Mouse (Mus musculus) heart, embryonic 13.5 days (tissue): ENCODE measurements around the gene Supt3. TPM values are rescaled to one million over a fixed set of nuclear protein-coding genes. Genes with fewer than 3 reads are reported as not detected.

Experiments
- ATAC-seq: fragments of 200-750 bp; cut with Nextera tagmentation; 2 replicates; pipeline ENCODE4 v1.8.0; 2017; ENCODE audit warnings: moderate TSS enrichment; ENCODE audit not compliant: insufficient number of reproducible peaks, low FRiP score, low TSS enrichment; ENCODE audit errors: extremely low read depth
- H3K27ac ChIP-seq: fragments of 300-500 bp; sonication (generic); replicated peaks from 2 replicates; pipeline ENCODE4 v1.5.1; 2015; ENCODE audit warnings: moderate library complexity, mild to moderate bottlenecking, inconsistent platforms
- H3K27me3 ChIP-seq: fragments of 300-500 bp; sonication (generic); replicated peaks from 2 replicates; pipeline ENCODE4 v1.6.1; 2015; ENCODE audit warnings: mild to moderate bottlenecking, inconsistent platforms
- H3K36me3 ChIP-seq: fragments of 300-500 bp; sonication (generic); 2 replicates; pipeline ENCODE4 v1.6.1; 2015; ENCODE audit warnings: mild to moderate bottlenecking, inconsistent platforms
- H3K4me1 ChIP-seq: fragments of 300-500 bp; sonication (generic); 2 replicates; pipeline ENCODE4 v1.6.1; 2015; ENCODE audit warnings: inconsistent platforms
- H3K4me2 ChIP-seq: fragments of 300-500 bp; sonication (generic); 2 replicates; pipeline ENCODE4 v1.6.1; 2015; ENCODE audit warnings: inconsistent platforms, mild to moderate bottlenecking, moderate library complexity
- H3K4me3 ChIP-seq: fragments of 300-500 bp; sonication (generic); 2 replicates; pipeline ENCODE4 v1.5.1; 2015; ENCODE audit warnings: moderate library complexity, mild to moderate bottlenecking, inconsistent platforms
- H3K9ac ChIP-seq: fragments of 300-500 bp; sonication (generic); 2 replicates; pipeline ENCODE4 v1.6.1; 2015; ENCODE audit warnings: inconsistent platforms, mild to moderate bottlenecking, moderate library complexity
- H3K9me3 ChIP-seq: fragments of 300-500 bp; sonication (generic); 2 replicates; pipeline ENCODE4 v1.6.1; 2016; ENCODE audit warnings: inconsistent platforms
- WGBS: fragments of 180-500 bp; shearing (Covaris S2); methylation state at CpG from one replicate; pipeline ENCODE4 v1.1.7; 2015; ENCODE audit warnings: mixed read lengths; 5-methylcytosine and 5-hydroxymethylcytosine counted together
- polyA plus RNA-seq: library from polyadenylated mRNA; unstranded; fragments of >200 nt; fragmentation: Nextera tagmentation; extraction: Ambion mirVana; gene quantifications from 2 replicates; pipeline ENCODE4 v1.2.1, GENCODE M21; 2015

Supt3 gene
- polyA plus RNA-seq, 1 experiment from 2014 or later, result 20.5 TPM

DNA sequence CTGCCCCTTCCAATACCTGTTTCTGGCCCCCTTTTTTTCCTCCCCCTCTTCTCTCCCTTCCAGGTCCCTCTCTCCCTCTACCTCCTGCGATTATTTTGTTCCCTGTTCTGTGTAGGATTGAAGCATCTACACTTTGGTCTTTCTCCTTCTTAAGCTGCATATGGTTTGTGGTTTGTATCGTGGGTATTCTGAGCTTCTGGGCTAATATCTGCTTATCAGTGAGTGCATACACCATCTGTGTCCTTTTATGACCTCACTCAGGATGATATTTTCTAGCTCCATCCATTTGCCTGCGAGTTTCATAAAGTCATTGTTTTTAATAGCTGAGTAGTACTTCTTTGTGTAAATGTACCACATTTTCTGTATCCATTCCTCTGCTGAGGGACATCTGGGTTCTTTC, 52.6 kb downstream of the Supt3 start:
- H3K4me1 ChIP-seq, result peaks cover 12% of the 10 kb centered on the region; the same call in 1 of the 2 replicates
- no peak overlapping the region for H3K4me3 ChIP-seq
- WGBS, result 73% methylated on average over 3 of the region's 3 CpGs
- H3K27ac ChIP-seq, result no peak overlapping the region
- no peaks in the 10 kb centered on the region for H3K9me3 ChIP-seq
- no peak for ATAC-seq
- H3K27me3 ChIP-seq, result no peaks in the 10 kb centered on the region
- no peak overlapping the region for H3K9ac ChIP-seq
- H3K4me2 ChIP-seq, result no peak overlapping the region
- no peaks in the 10 kb centered on the region for H3K36me3 ChIP-seq

DNA sequence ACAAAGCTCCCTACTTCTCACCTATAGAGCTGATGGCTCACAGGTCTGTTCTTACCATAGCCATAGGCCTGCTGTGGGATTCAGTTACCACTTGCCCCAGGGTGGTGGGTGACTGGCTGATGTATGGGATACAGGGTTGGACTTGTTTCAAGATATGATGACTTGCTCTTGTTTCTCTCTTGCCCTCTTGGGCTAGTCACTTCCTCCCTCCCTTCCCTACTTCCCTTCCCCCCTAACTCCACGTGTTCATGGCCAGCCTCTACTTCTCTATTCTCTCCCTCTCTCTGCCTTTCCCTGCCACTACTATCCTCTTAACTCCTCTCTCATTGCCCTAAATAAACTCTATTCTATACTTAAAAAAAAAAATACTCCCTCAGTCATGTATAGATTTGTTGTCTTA, 54.2 kb downstream of the Supt3 start:
- Histone ChIP-seq H3K4me2 (no peak overlapping the region), H3K27ac (no peak overlapping the region), H3K36me3 (no peaks in the 10 kb centered on the region), H3K4me1 (peaks cover 8% of the 10 kb centered on the region; the same call in 1 of the 2 replicates), H3K27me3 (no peaks in the 10 kb centered on the region), H3K4me3 (no peak overlapping the region), H3K9me3 (no peaks in the 10 kb centered on the region), H3K9ac (no peak overlapping the region)
- no peak for ATAC-seq
- 71% methylated on average over 1 of the region's 1 CpGs for WGBS

DNA sequence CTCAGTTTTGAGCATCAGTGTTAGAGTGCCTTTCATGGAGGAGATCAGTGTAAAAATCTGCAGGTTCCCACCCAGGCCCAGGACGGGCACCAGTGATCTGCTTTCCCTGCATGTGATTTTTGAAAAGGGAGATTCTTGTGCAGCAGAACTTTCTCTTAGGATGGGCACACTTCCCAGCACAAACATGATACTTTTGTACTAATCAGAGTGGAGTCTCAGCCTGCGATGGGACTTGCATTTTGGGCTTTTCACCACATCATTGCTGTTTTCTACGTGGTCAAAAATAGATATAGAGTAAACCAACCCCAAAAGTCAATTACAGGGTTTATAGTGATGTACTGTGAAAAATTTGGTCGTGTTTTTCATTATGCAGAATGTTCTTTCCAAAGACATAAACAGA, 65.2 kb downstream of the Supt3 start:
- Histone ChIP-seq H3K27me3 (no peaks in the 10 kb centered on the region), H3K4me3 (no peak overlapping the region), H3K4me1 (peaks cover 3% of the 10 kb centered on the region; the same call in 1 of the 2 replicates), H3K36me3 (no peaks in the 10 kb centered on the region), H3K4me2 (no peak overlapping the region), H3K27ac (no peak overlapping the region), H3K9me3 (no peaks in the 10 kb centered on the region), H3K9ac (no peak overlapping the region)
- WGBS, result 69% methylated on average over 4 of the region's 4 CpGs
- ATAC-seq, result no peak

DNA sequence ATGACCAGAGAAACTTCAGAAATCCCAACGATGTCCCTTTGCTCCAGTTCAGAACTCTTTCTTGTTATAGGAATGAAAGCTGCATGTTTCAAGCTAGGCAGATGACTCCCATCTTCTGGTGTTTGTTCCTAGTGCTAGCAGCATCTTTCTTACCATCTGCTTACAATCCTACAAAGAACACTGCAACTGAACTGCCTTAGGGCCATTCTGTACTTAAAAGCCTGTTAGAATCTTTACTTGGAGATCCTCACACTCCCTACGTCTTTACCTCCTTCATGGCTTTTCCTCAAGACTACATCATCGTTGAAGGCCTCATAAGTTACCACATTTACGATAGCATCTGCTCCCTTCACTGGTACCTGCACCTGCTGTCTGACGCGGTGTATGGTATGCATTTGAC, 86.2 kb downstream of the Supt3 start:
- Histone ChIP-seq H3K4me2 (no peak overlapping the region), H3K4me1 (no peaks in the 10 kb centered on the region), H3K36me3 (no peaks in the 10 kb centered on the region), H3K4me3 (no peak overlapping the region), H3K9ac (no peak overlapping the region), H3K27me3 (no peaks in the 10 kb centered on the region), H3K27ac (no peak overlapping the region), H3K9me3 (no peaks in the 10 kb centered on the region)
- WGBS, result 86% methylated on average over 6 of the region's 6 CpGs
- ATAC-seq, result no peak

DNA sequence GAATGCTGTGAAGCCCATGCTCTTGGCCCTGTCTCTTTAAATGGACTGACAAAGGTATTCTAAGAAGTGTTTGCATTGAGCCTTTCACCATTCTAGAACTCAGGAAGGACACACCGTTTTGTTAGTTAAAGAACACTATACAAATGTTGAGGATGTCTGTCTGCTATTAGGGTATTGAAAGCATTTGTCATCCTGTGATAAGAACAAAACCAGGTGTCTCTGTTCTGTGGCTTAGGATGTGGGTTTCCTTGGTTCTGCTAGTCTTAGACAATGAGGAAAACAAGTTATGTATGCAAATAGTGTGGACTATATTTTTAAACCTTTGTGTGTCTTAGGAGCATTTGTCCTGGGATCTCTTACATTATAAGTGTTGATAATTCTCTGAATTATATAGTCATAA, 116.6 kb downstream of the Supt3 start:
- no peak for ATAC-seq
- 40% methylated on average over 1 of the region's 1 CpGs for WGBS

DNA sequence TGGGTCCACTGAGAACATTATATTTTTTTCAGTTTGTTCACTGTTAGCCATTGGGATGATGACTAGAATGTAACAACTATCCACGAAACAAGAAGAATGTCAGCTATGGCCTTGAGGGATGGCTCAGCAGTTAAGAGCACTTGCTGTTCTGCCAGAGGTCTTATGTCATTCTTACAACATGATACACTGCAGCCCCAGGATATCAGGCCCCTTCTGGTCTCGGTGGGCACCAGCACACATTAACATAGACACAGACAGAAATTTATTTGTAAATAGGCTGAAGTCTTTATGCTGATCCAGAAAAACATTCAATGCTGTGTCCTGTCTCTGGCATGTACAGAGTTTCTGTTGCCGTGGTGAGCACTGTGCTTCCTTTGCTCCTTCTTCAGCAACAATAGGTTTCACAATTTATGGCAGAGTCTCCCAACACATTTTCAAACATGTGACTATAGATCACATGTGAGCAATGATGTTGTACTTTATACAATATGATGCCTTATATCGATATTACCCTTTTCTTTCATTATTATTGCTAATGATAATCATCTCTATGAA, 166.7 kb downstream of the Supt3 start:
- no peak overlapping the region for H3K4me2 ChIP-seq
- H3K9me3 ChIP-seq, result no peaks in the 10 kb centered on the region
- no peak overlapping the region for H3K4me3 ChIP-seq
- no peak overlapping the region for H3K27ac ChIP-seq
- no peaks in the 10 kb centered on the region for H3K36me3 ChIP-seq
- ATAC-seq, result no peak
- H3K27me3 ChIP-seq, result no peaks in the 10 kb centered on the region
- H3K4me1 ChIP-seq, result peaks cover 12% of the 10 kb centered on the region
- 67% methylated on average over 4 of the region's 4 CpGs for WGBS
- H3K9ac ChIP-seq, result no peak overlapping the region

More for the DNA sequence above, 116.6 kb downstream of the Supt3 start:
- Histone ChIP-seq H3K27ac (no peak overlapping the region), H3K36me3 (no peaks in the 10 kb centered on the region), H3K9ac (no peak overlapping the region), H3K4me1 (no peaks in the 10 kb centered on the region), H3K4me3 (no peak overlapping the region), H3K4me2 (no peak overlapping the region), H3K27me3 (no peaks in the 10 kb centered on the region), H3K9me3 (no peaks in the 10 kb centered on the region)

DNA sequence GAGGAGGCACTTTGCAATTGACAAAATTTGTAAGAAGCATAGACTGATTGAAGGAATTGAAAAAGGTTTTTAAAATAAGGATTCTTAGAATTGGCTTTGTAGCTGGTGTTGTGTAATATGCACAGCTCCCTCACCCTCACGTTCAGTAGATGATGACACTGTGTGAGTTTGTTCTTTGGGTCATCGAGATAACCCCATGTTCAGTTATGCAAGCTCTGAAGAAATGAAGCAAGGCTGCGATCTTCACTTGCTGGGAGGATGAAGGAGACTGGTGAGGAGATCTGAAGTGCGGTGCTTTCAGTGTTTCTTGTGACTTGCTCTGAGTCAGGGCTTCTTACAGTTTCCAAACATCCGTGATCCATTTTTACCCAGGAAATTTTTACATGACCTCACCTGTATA, 168.4 kb downstream of the Supt3 start:
- Histone ChIP-seq H3K4me3 (no peak overlapping the region), H3K9ac (no peak overlapping the region), H3K27me3 (no peaks in the 10 kb centered on the region), H3K4me1 (peaks cover 12% of the 10 kb centered on the region), H3K9me3 (no peaks in the 10 kb centered on the region), H3K27ac (no peak overlapping the region), H3K4me2 (no peak overlapping the region), H3K36me3 (no peaks in the 10 kb centered on the region)
- WGBS, result 79% methylated on average over 5 of the region's 5 CpGs
- ATAC-seq, result no peak

DNA sequence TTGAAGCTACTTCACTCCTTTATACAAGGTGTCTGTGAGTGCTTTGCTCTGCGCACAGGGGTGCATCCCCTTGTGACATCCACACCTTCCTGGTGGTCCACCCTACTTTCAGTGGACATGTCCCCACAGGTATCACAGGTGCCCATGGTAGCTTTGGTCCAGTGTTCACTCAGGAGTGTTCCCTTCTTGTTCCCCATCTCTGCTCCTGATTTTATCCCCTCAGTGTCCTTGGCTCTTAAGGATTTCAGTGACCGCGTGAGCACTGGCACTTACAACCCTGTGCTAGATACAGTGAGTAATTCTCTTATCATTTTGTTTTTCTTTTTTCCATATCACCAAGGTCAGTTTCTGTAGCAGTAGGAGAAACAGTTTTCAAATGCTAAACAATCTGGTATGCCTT, 171.4 kb downstream of the Supt3 start:
- Histone ChIP-seq H3K4me2 (no peak overlapping the region), H3K27ac (no peak overlapping the region), H3K4me1 (peaks cover 12% of the 10 kb centered on the region), H3K27me3 (no peaks in the 10 kb centered on the region), H3K9me3 (no peaks in the 10 kb centered on the region), H3K4me3 (no peak overlapping the region), H3K9ac (no peak overlapping the region), H3K36me3 (no peaks in the 10 kb centered on the region)
- WGBS, result 68% methylated on average over 3 of the region's 3 CpGs
- no peak for ATAC-seq

DNA sequence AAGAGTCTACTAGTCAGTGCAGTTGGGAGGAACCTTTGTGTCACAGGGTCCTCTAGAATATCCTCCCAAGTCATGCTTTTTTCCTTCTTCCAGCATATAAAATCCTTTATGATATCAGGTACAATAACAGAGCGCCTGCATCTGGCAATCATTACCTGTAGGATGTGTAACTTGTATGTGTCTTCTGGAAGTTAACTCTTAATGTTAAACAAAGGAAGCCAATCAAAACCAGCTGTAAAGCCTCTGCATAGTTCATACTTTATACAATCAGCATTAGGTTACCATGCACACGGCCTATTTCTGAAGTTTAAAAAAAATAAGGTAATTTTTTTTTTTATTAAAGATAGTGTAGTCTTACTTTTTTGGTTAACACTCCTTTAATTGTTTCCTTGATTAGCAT, 179.7 kb downstream of the Supt3 start:
- Histone ChIP-seq H3K27me3 (no peaks in the 10 kb centered on the region), H3K36me3 (0 out of 2 replicates have a peak, but pooled peaks cover 2% of the 10 kb centered on the region), H3K4me1 (no peaks in the 10 kb centered on the region), H3K27ac (no peak overlapping the region), H3K4me2 (no peak overlapping the region), H3K4me3 (no peak overlapping the region), H3K9ac (no peak overlapping the region), H3K9me3 (no peaks in the 10 kb centered on the region)
- WGBS, result 82% methylated on average over 2 of the region's 2 CpGs
- ATAC-seq, result no peak

DNA sequence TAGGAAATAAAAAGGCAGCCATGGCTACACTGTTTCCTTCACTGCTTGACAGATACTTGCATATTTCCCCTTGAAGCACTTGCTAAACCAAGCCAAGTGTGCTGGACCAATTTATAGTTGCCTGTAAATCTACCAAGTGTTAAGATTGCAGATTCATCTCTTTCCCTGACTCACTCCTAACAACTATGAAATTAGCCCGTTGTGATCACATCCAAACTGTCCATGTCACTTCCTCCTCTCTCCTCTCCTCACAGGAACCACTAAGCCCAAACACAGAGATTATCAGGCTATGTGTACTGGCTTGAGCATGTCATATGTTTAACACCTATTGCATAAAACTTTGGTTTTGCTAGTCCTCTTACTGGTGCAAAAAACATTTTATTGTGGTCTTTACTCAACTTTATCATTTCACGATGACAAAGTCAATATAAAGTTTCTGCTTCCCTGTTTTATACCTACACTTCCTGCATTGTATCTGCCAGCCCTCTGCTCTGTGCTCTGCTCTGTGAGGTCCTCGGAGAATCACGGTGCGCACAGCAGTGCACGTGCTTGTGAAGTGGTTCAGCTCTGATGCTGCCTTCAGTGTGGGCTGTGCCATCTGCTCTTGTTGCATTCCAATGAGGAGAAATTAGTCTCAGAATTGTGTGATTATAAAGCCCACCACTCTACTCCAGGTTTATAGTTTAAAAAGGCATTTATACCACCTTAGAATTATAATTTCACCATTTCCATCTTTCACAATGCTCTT, 186.3 kb downstream of the Supt3 start:
- ATAC-seq, result no peak
- 74% methylated on average over 6 of the region's 6 CpGs for WGBS
- H3K9ac ChIP-seq, result no peak overlapping the region
- no peak overlapping the region for H3K4me2 ChIP-seq
- no peak overlapping the region for H3K4me3 ChIP-seq
- H3K36me3 ChIP-seq, result 0 out of 2 replicates have a peak, but pooled peaks cover 2% of the 10 kb centered on the region
- no peak overlapping the region for H3K27ac ChIP-seq
- H3K9me3 ChIP-seq, result no peaks in the 10 kb centered on the region
- peaks cover 7% of the 10 kb centered on the region for H3K4me1 ChIP-seq
- H3K27me3 ChIP-seq, result no peaks in the 10 kb centered on the region

DNA sequence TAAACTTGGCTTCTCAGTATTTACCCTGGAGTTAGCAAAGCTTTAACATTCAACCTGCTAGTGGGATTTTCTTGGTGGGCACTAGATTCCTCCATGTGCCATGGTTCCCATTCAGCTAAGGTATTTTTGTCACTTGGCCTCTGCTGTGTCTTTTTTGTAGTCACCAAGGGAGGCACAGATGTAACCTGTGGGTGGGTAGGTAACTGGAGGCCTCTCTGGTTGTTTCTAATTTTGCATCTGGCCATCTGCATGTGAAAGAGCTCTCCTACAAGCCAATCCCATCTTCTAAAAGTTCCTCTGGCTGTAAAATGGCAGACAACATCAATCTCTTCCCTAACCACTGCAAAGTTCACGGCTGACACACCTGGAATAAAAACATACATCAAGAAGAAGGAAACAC, 190.2 kb downstream of the Supt3 start:
- Histone ChIP-seq H3K4me2 (no peak overlapping the region), H3K4me3 (no peak overlapping the region), H3K27me3 (no peaks in the 10 kb centered on the region), H3K4me1 (peaks cover 17% of the 10 kb centered on the region), H3K36me3 (no peaks in the 10 kb centered on the region), H3K9ac (no peak overlapping the region), H3K9me3 (no peaks in the 10 kb centered on the region), H3K27ac (no peak overlapping the region)
- WGBS, result 78% methylated on average over 1 of the region's 1 CpGs
- no peak for ATAC-seq

DNA sequence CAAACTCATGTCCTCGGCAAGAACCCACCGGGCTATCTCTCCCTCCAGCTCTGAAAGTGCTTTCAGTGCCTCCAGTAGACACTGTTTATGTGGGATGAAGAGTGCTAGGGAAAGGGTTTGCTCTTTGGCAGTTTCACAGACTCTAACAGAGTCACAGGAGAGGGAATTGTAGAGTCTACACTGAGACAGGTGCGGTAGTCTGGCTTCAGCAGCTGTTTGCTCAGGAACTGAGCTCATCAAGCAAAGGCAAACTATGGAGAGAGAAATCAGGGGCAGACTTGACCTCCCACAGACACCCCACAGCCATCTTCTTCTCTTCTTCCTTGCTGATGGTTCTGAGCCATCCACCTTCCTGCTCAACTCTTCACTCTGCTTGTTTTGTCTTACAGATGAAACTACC, 193.3 kb downstream of the Supt3 start:
- Histone ChIP-seq H3K27me3 (no peaks in the 10 kb centered on the region), H3K9ac (no peak overlapping the region), H3K36me3 (no peaks in the 10 kb centered on the region), H3K4me1 (peaks cover 17% of the 10 kb centered on the region), H3K9me3 (no peaks in the 10 kb centered on the region), H3K4me3 (no peak overlapping the region), H3K27ac (no peak overlapping the region), H3K4me2 (no peak overlapping the region)
- WGBS, result 82% methylated on average over 3 of the region's 3 CpGs
- no peak for ATAC-seq
